Mouse (Mus musculus) ES-E14 (cell line): ENCODE measurements at regions not wholly inside any gene's neighbourhood (a gene's known extent, or its start where the extent isn't known, plus 50 kb on each side); places are given as distances from the start of the nearest gene placed in this dataset.

Experiments
- CHD2 ChIP-seq: IDR thresholded peaks from 2 replicates; pipeline ENCODE4 v1.6.1; 2014; ENCODE audit warnings: mild to moderate bottlenecking, low read depth, low read length, inconsistent platforms
- HCFC1 ChIP-seq: IDR thresholded peaks from 2 replicates; pipeline ENCODE4 v1.6.1; 2012; ENCODE audit warnings: low read length, inconsistent platforms, borderline replicate concordance; ENCODE audit not compliant: insufficient read depth
- MAFK ChIP-seq: IDR thresholded peaks from 2 replicates; pipeline ENCODE4 v1.6.1; 2014; ENCODE audit warnings: mild to moderate bottlenecking, low read depth, low read length, inconsistent platforms; ENCODE audit not compliant: insufficient read depth
- ZC3H11A ChIP-seq: IDR thresholded peaks from 2 replicates; pipeline ENCODE4 v1.6.1; 2012; ENCODE audit warnings: low read depth, mild to moderate bottlenecking, inconsistent platforms, low read length, borderline replicate concordance

GRCm38 (mm10) chr8:117951656-117952055 is 149.9 kb upstream of the Mphosph6 start:
- TF ChIP-seq CHD2 (no peak), HCFC1 (no peak), MAFK (no peak), ZC3H11A (no peak)
